Mouse (Mus musculus) E14TG2a.4 (cell line): ENCODE results near the gene Zfp58.

ENCODE experiments used
- CTCF ChIP-seq: conservative IDR thresholded peaks from 2 replicates; pipeline ENCODE4 v1.5.1; 2014; ENCODE audit warnings: low read length
- NANOG ChIP-seq: IDR thresholded peaks from 2 replicates; pipeline ENCODE4 v1.6.1; 2014; ENCODE audit warnings: borderline replicate concordance, low read length, mixed read lengths

- no peak for TF ChIP-seq CTCF
- no peak for TF ChIP-seq NANOG
Observed at GRCm38 (mm10) chr13:67500084-67500719, at the start of gene Zfp58.
